Mouse (Mus musculus): ENCODE measurements around the gene Gm20388.

DNA sequence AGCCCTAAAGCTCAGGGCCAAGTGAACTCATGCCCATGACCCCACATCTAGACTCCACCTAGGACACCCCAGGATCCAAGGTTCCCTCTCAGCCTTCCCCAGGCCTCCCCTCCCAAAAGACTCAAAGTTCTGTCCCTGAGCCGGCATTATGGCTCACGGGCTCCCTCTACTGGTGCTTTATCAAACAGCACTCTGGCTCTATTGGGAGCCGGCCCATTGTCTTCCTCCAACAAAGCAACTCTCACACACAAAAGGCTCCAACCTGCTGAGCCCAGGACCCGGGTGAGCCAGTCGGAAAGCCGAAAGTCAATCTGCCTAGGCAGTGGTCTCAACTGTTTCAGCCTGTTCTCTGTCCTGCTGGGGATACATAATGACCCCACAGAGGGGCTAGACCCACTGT, 707.5 kb downstream of the Gm20388 start:
- peak; percentile 78 for TF ChIP-seq CTCF (IDR thresholded peaks at IDR 0.05; ENCODE audit: low read depth, low read length)
- TF ChIP-seq GATA1 (IDR thresholded peaks at IDR 0.05; ENCODE audit: borderline replicate concordance, low read length): no peak
- TF ChIP-seq GATA2 (IDR thresholded peaks at IDR 0.05; ENCODE audit: borderline replicate concordance, low read depth, low read length): no peak
- no peak for TF ChIP-seq POLR2AphosphoS5 (IDR thresholded peaks at IDR 0.05; ENCODE audit: insufficient replicate concordance, low read depth, low read length)

Measured in G1E (cell line).